ENCODE assay signal across 1 mouse cellular context in genomic region chr15:83221721-83222120, GRCm38 (mm10).
TF ChIP-seq lines count a peak whose summit lies in the region.

No protein-coding gene starts in this region.

TF ChIP-seq in CH12.LX, 34 proteins besides CTCF, POLR2A, EP300 and RAD21 (continued from another document):
- TF ChIP-seq POLR2AphosphoS2 (IDR thresholded peaks at IDR 0.05; ENCODE audit: low read depth, low read length), result no peak
- TF ChIP-seq CHD1 (IDR thresholded peaks at IDR 0.05; ENCODE audit: low read depth, low read length), result no peak
- TF ChIP-seq MAZ (IDR thresholded peaks at IDR 0.05; ENCODE audit: low read depth, low read length), result no peak
- TF ChIP-seq TBP (conservative IDR thresholded peaks at IDR 0.05; ENCODE audit: low read depth, low read length), result peak; percentile 84
- TF ChIP-seq MAFK (IDR thresholded peaks at IDR 0.05; ENCODE audit: insufficient replicate concordance, low read length), result 0 out of 2 replicates have a peak, but pooled peaks have one; percentile 22
- no peak for TF ChIP-seq UBTF (IDR thresholded peaks at IDR 0.05; ENCODE audit: low read depth, low read length)
- 0 out of 2 replicates have a peak, but pooled peaks have one; percentile 30 for TF ChIP-seq ZMIZ1 (IDR thresholded peaks at IDR 0.05; ENCODE audit: low read depth, low read length)
- no peak for TF ChIP-seq KAT2A (IDR thresholded peaks at IDR 0.05; ENCODE audit: insufficient replicate concordance, low read length)
- no peak; the same call in 1 of the 2 replicates for TF ChIP-seq ELF1 (IDR thresholded peaks at IDR 0.05; ENCODE audit: low read depth, low read length)
- no peak for TF ChIP-seq ZKSCAN1 (IDR thresholded peaks at IDR 0.05; ENCODE audit: borderline replicate concordance, low read depth, low read length)
- TF ChIP-seq MAX (IDR thresholded peaks at IDR 0.05; ENCODE audit: low read length), result peak; percentile 83
- TF ChIP-seq BHLHE40 (IDR thresholded peaks at IDR 0.05; ENCODE audit: low read depth, low read length), result peak; percentile 81
- no peak for TF ChIP-seq ZC3H11A (IDR thresholded peaks at IDR 0.05; ENCODE audit: low read depth, low read length)
- TF ChIP-seq IRF4 (IDR thresholded peaks at IDR 0.05; ENCODE audit: low read depth, low read length), result peak; percentile 98
- 0 out of 2 replicates have a peak, but pooled peaks have one; percentile 68 for TF ChIP-seq E2F4 (IDR thresholded peaks at IDR 0.05; ENCODE audit: insufficient replicate concordance, low read depth, low read length)
